Comparison of ENCODE assay signal across 1 mouse cellular context in genomic region chr19:10379978-10380377, GRCm38 (mm10).
TF ChIP-seq lines count a peak whose summit lies in the region.

No protein-coding gene starts in this region.

TF ChIP-seq in CH12.LX, 34 proteins besides CTCF, POLR2A, EP300 and RAD21 (continued from another document):
- TF ChIP-seq USF1 (IDR thresholded peaks at IDR 0.05; ENCODE audit: low read depth, low read length) (no peak), E2F4 (IDR thresholded peaks at IDR 0.05; ENCODE audit: insufficient replicate concordance, low read depth, low read length) (no peak), GABPA (IDR thresholded peaks at IDR 0.05; ENCODE audit: insufficient replicate concordance, low read depth, low read length) (no peak), MAZ (IDR thresholded peaks at IDR 0.05; ENCODE audit: low read depth, low read length) (no peak), HCFC1 (IDR thresholded peaks at IDR 0.05; ENCODE audit: low read depth, low read length) (no peak), ELF1 (IDR thresholded peaks at IDR 0.05; ENCODE audit: low read depth, low read length) (no peak)
TF ChIP-seq in CH12.LX: peak in this region for 8.
